Mouse (Mus musculus) spleen, adult 18-20 months (tissue): Measurements from ENCODE around the gene Hipk1.
"Not testable (repeated sequence)": the region's sequence is repeated elsewhere in the genome, so short reads cannot be mapped to it uniquely, and the experiment has no call there.

ENCODE experiments used
- DNase-seq, 2 experiments: peaks; one replicate each; pipeline ENCODE4 v3.0.0; 2022; ENCODE audit warnings: mixed read lengths in 2 of 2

Hipk1 gene

GRCm38 (mm10) chr3:103792111-103792406, 696 bp upstream of the Hipk1 start:
- DNase-seq, result not testable (repeated sequence)

GRCm38 (mm10) chr3:103790346-103791145, 817 bp downstream of the Hipk1 start:
- DNase-seq, result peak in 1 of 2 experiments; percentile 54

GRCm38 (mm10) chr3:103789891-103790345, 1.4 kb downstream of the Hipk1 start:
- no peak for DNase-seq

- no peak for DNase-seq
Observed at GRCm38 (mm10) chr3:103789096-103789495, 2.3 kb downstream of the Hipk1 start.

- DNase-seq, result no peak
Observed at GRCm38 (mm10) chr3:103787225-103787624, 4.1 kb downstream of the Hipk1 start.

GRCm38 (mm10) chr3:103782844-103783609, 8.3 kb downstream of the Hipk1 start:
- DNase-seq, result no peak

- no peak for DNase-seq
Observed at GRCm38 (mm10) chr3:103780777-103781176, 10.6 kb downstream of the Hipk1 start.

GRCm38 (mm10) chr3:103780271-103780670, 11.1 kb downstream of the Hipk1 start:
- no peak for DNase-seq

- no peak for DNase-seq
Observed at GRCm38 (mm10) chr3:103779183-103779582, 12.2 kb downstream of the Hipk1 start.

GRCm38 (mm10) chr3:103778660-103779059, 12.7 kb downstream of the Hipk1 start:
- DNase-seq, result no peak

GRCm38 (mm10) chr3:103777940-103778339, 13.4 kb downstream of the Hipk1 start:
- no peak for DNase-seq

GRCm38 (mm10) chr3:103774009-103774408, 17.4 kb downstream of the Hipk1 start:
- DNase-seq, result no peak

- DNase-seq, result no peak
Observed at GRCm38 (mm10) chr3:103773508-103773907, 17.9 kb downstream of the Hipk1 start.

- peak; percentile 42 to 44 for DNase-seq
Observed at GRCm38 (mm10) chr3:103772846-103773245, 18.5 kb downstream of the Hipk1 start.

GRCm38 (mm10) chr3:103771531-103772130, 19.7 kb downstream of the Hipk1 start:
- DNase-seq, result no peak

GRCm38 (mm10) chr3:103766789-103767188, 24.6 kb downstream of the Hipk1 start:
- DNase-seq, result no peak

GRCm38 (mm10) chr3:103759261-103759970, 31.9 kb downstream of the Hipk1 start:
- DNase-seq, result no peak

GRCm38 (mm10) chr3:103758456-103758855, 32.9 kb downstream of the Hipk1 start:
- DNase-seq, result no peak

GRCm38 (mm10) chr3:103756920-103757319, 34.4 kb downstream of the Hipk1 start:
- no peak for DNase-seq

- no peak for DNase-seq
Observed at GRCm38 (mm10) chr3:103755351-103755750, 36.0 kb downstream of the Hipk1 start.

GRCm38 (mm10) chr3:103751558-103751957, 39.8 kb downstream of the Hipk1 start:
- DNase-seq, result no peak

GRCm38 (mm10) chr3:103746711-103747110, 44.7 kb downstream of the Hipk1 start:
- no peak for DNase-seq
